Mouse (Mus musculus) stomach, postnatal 0 days (tissue): Measurements from ENCODE around the gene Prpf19. TPM values are rescaled to one million over a fixed set of nuclear protein-coding genes. Genes with fewer than 3 reads are reported as not detected.

Source experiments
- ATAC-seq: fragments of 200-750 bp; cut with Nextera tagmentation; 2 replicates; pipeline ENCODE4 v1.8.0; 2017; ENCODE audit not compliant: low FRiP score, low TSS enrichment
- DNase-seq: peaks from one replicate; pipeline ENCODE4 v3.0.0-alpha.2; 2016; ENCODE audit warnings: low spot score
- H3K27ac ChIP-seq: fragments of 300-500 bp; sonication (generic); replicated peaks from 2 replicates; pipeline ENCODE4 v1.5.1; 2014; ENCODE audit warnings: mild to moderate bottlenecking, control low read depth
- H3K27me3 ChIP-seq: fragments of 300-500 bp; sonication (generic); 2 replicates; pipeline ENCODE4 v1.6.1; 2014; ENCODE audit warnings: low read length; ENCODE audit not compliant: control insufficient read depth, insufficient read depth
- H3K36me3 ChIP-seq: fragments of 300-500 bp; sonication (generic); 2 replicates; pipeline ENCODE4 v1.6.1; 2014; ENCODE audit warnings: low read length, mixed read lengths; ENCODE audit not compliant: control insufficient read depth, insufficient read depth
- H3K4me1 ChIP-seq: fragments of 300-500 bp; sonication (generic); replicated peaks from 2 replicates; pipeline ENCODE4 v1.6.1; 2014; ENCODE audit warnings: antibody characterized with exemption; ENCODE audit not compliant: control insufficient read depth, insufficient read depth
- H3K4me2 ChIP-seq: fragments of 300-500 bp; sonication (generic); replicated peaks from 2 replicates; pipeline ENCODE4 v1.6.1; 2014; ENCODE audit warnings: low read depth, mild to moderate bottlenecking, control low read depth, moderate library complexity
- H3K4me3 ChIP-seq: fragments of 300-500 bp; sonication (generic); 2 replicates; pipeline ENCODE4 v1.5.1; 2014; ENCODE audit warnings: low read depth, low read length, control low read depth
- H3K9ac ChIP-seq: fragments of 300-500 bp; sonication (generic); 2 replicates; pipeline ENCODE4 v1.6.1; 2014; ENCODE audit warnings: mild to moderate bottlenecking, low read length, control low read depth, mixed read lengths
- H3K9me3 ChIP-seq: fragments of 300-500 bp; sonication (generic); 2 replicates; pipeline ENCODE4 v1.6.1; 2016; ENCODE audit warnings: low read length; ENCODE audit not compliant: control insufficient read depth
- CTCF ChIP-seq: IDR thresholded peaks from 2 replicates; pipeline ENCODE4 v1.5.1; 2016; ENCODE audit warnings: antibody characterized with exemption, low read depth, mild to moderate bottlenecking, moderate library complexity
- EP300 ChIP-seq: optimal IDR thresholded peaks from 2 replicates; pipeline ENCODE3; 2016; ENCODE audit warnings: antibody characterized with exemption
- WGBS: fragments of 180-500 bp; shearing (Covaris S2); extraction: QIAGEN DNeasy Blood & Tissue Kit; methylation state at CpG from one replicate; pipeline ENCODE4 v1.1.7; 2014; 5-methylcytosine and 5-hydroxymethylcytosine counted together
- polyA plus RNA-seq: library from polyadenylated mRNA; unstranded; fragments of >200 nt; fragmentation: Nextera tagmentation; extraction: Ambion mirVana; gene quantifications from 2 replicates; pipeline ENCODE4 v1.2.1, GENCODE M21; 2015

Prpf19 gene
- polyA plus RNA-seq, 1 experiment from 2014 or later, result 19.5 TPM

GRCm38 (mm10) chr19:10860072-10860497 lies 34.9 kb upstream of the Prpf19 start:
- DNase-seq (no peak), ATAC-seq (peak; percentile 7; the same call in 1 of the 2 replicates)
- peaks cover 14% of the 10 kb centered on the region for H3K36me3 ChIP-seq
- H3K27ac ChIP-seq, result no peak overlapping the region
- no peaks in the 10 kb centered on the region for H3K4me1 ChIP-seq
- H3K4me3 ChIP-seq, result no peak overlapping the region
- WGBS, result 50% methylated on average over 22 of the region's 22 CpGs
- H3K9ac ChIP-seq, result no peak overlapping the region
- no peaks in the 10 kb centered on the region for H3K9me3 ChIP-seq
- no peak overlapping the region for H3K4me2 ChIP-seq
- no peaks in the 10 kb centered on the region for H3K27me3 ChIP-seq
- TF ChIP-seq CTCF (peak; percentile 40), EP300 (no peak)

GRCm38 (mm10) chr19:10866351-10866750 lies 28.7 kb upstream of the Prpf19 start:
- Histone ChIP-seq H3K4me2 (no peak overlapping the region), H3K27me3 (no peaks in the 10 kb centered on the region), H3K9ac (no peak overlapping the region), H3K27ac (no peak overlapping the region), H3K4me3 (no peak overlapping the region), H3K36me3 (peaks cover 14% of the 10 kb centered on the region), H3K9me3 (no peaks in the 10 kb centered on the region), H3K4me1 (peaks cover 8% of the 10 kb centered on the region; the same call in 1 of the 2 replicates)
- WGBS, result 90% methylated on average over 13 of the region's 13 CpGs
- no peak for ATAC-seq
- no peak for TF ChIP-seq EP300
- no peak for TF ChIP-seq CTCF
- no peak for DNase-seq

GRCm38 (mm10) chr19:10867946-10868622 lies 26.9 kb upstream of the Prpf19 start:
- TF ChIP-seq CTCF (no peak), EP300 (no peak)
- Histone ChIP-seq H3K36me3 (peaks cover 20% of the 10 kb centered on the region), H3K9ac (peak overlapping the region; percentile 76), H3K4me2 (peak overlapping the region; percentile 82), H3K27me3 (no peaks in the 10 kb centered on the region), H3K27ac (no peak overlapping the region), H3K9me3 (no peaks in the 10 kb centered on the region), H3K4me1 (peaks cover 8% of the 10 kb centered on the region; the same call in 1 of the 2 replicates), H3K4me3 (peak overlapping the region; percentile 66)
- WGBS, result 24% methylated on average over 5 of the region's 5 CpGs
- ATAC-seq, result no peak
- no peak for DNase-seq

GRCm38 (mm10) chr19:10868623-10869141 lies 26.3 kb upstream of the Prpf19 start:
- peak overlapping the region; percentile 76 for H3K9ac ChIP-seq
- H3K27me3 ChIP-seq, result no peaks in the 10 kb centered on the region
- peak overlapping the region; percentile 82 for H3K4me2 ChIP-seq
- no peaks in the 10 kb centered on the region for H3K9me3 ChIP-seq
- H3K4me3 ChIP-seq, result peak overlapping the region; percentile 66
- ATAC-seq, result no peak
- 0 out of 2 replicates have a peak, but pooled peaks have one; percentile 6 for TF ChIP-seq CTCF
- no peak for TF ChIP-seq EP300
- no peak overlapping the region for H3K27ac ChIP-seq
- H3K36me3 ChIP-seq, result peaks cover 24% of the 10 kb centered on the region
- DNase-seq, result peak; percentile 33
- under 1% methylated on average over 17 of the region's 17 CpGs for WGBS
- peaks cover 8% of the 10 kb centered on the region; the same call in 1 of the 2 replicates for H3K4me1 ChIP-seq

- Histone ChIP-seq H3K4me2 (peak overlapping the region; percentile 82), H3K9me3 (no peaks in the 10 kb centered on the region), H3K27me3 (no peaks in the 10 kb centered on the region), H3K4me1 (peaks cover 8% of the 10 kb centered on the region; the same call in 1 of the 2 replicates), H3K27ac (peak overlapping the region; percentile 79), H3K36me3 (peaks cover 22% of the 10 kb centered on the region), H3K9ac (peak overlapping the region; percentile 76), H3K4me3 (peak overlapping the region; percentile 66)
- TF ChIP-seq EP300 (no peak), CTCF (peak; percentile 31; the same call in 1 of the 2 replicates)
- WGBS, result under 1% methylated on average over 28 of the region's 43 CpGs
- DNase-seq (peak; percentile 84), ATAC-seq (peak; percentile 88)
Observed at GRCm38 (mm10) chr19:10869241-10869885, 25.7 kb upstream of the Prpf19 start.
